Mouse (Mus musculus) CH12.LX (cell line): ENCODE results near the gene Fntb.

Experiments used
- BHLHE40 ChIP-seq: IDR thresholded peaks from 2 replicates; pipeline ENCODE4 v1.6.1; 2011; ENCODE audit warnings: mild to moderate bottlenecking, low read depth, low read length, improper control_type of control experiment
- CHD1 ChIP-seq: IDR thresholded peaks from 2 replicates; pipeline ENCODE4 v1.6.1; 2012; ENCODE audit warnings: low read depth, low read length, improper control_type of control experiment, inconsistent platforms
- CTCF ChIP-seq, 2 experiments: IDR thresholded peaks in 1 of 2; conservative IDR thresholded peaks in 1 of 2; 2 replicates each; pipeline ENCODE4 v1.5.1; 2011 to 2012; ENCODE audit warnings: low read depth in 2 of 2, low read length in 2 of 2, improper control_type of control experiment in 1 of 2, inconsistent platforms in 1 of 2, mild to moderate bottlenecking in 1 of 2, moderate library complexity in 1 of 2
- ELF1 ChIP-seq: IDR thresholded peaks from 2 replicates; pipeline ENCODE4 v1.6.1; 2014; ENCODE audit warnings: low read depth, mild to moderate bottlenecking, inconsistent platforms, low read length, improper control_type of control experiment
- MYC ChIP-seq: IDR thresholded peaks from 2 replicates; pipeline ENCODE4 v1.6.1; 2011; ENCODE audit warnings: low read depth, mild to moderate bottlenecking, improper control_type of control experiment, low read length
- ZMIZ1 ChIP-seq: IDR thresholded peaks from 2 replicates; pipeline ENCODE4 v1.6.1; 2012; ENCODE audit warnings: low read depth, mild to moderate bottlenecking, inconsistent platforms, low read length, improper control_type of control experiment
- ZNF384 ChIP-seq: IDR thresholded peaks from 2 replicates; pipeline ENCODE4 v1.6.1; 2012; ENCODE audit warnings: low read depth, low read length, improper control_type of control experiment, inconsistent platforms

DNA sequence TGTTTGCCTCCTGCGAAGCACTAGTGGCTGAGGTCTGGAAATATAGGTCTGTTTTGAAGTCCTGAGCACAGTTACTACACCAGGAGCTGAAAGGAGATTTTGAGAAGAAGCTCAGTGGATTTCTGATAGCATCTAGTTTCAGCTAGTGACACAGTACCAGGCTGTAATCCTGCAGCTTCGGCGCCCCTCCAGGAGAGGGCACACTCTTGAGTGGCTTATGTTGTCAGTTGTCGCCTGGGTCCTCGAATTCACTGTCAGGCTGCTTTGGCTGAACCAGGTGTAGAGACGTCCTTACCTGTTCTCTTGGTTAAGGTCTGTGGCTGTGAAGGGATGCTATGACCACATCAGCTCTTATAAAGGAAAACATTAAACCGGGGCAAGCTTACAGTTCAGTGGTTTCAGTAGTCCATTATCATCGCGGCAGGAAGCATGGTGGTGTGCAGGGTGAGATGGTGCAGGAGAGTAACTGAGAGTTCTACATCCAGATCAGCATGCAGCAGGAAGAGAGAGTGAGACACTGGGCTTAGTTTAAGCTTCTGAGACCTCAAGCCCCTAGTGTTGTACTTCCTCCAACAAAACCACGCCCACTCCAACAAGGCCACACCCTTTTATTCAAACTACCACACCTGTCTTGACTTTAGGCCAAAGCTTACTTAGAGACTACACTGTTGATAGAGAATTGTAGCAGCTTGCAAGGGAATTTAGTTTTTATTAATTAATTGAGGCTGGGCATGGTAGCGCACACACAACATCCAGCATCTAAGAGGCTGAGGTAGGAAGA lies 124.2 kb downstream of the Fntb start:
- TF ChIP-seq BHLHE40 (no peak), CTCF (conservative IDR thresholded peaks at IDR 0.05 in 1 of 2, IDR thresholded peaks at IDR 0.05 in 1 of 2; ENCODE audit: low read depth in 2 of 2, low read length in 2 of 2) (no peak), ZNF384 (no peak), ZMIZ1 (no peak), MYC (no peak), CHD1 (no peak), ELF1 (no peak)
